12 mouse cellular contexts compared by ENCODE assay signal in the genomic region with DNA sequence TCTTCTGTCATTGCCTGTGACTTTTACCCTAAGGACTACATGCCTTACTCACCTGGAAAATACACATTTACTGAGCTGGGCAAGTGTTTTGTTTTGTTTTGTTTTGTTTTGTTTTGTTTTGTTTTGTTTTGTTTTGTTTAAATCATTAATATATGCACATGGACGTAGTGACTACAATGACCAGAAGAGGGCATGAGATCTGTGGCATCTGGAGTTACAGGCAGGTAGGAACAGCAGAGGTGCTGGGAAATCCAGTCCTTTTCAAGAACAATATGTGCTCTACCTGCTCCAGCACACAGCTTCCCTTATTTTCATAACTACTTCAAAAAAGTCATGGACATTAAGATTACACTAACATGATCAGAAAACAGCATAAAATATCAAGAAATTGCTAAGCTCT.
DNase-seq lines count a peak whose midpoint lies in the region; ATAC-seq and TF ChIP-seq lines count a peak whose summit lies in the region.
"Had no signal": no experiment of that assay in that cellular context is flagged by ENCODE, and none has a peak within 500 bp of the region (broad histone marks: within the 10 kb centered on the region; RNA-seq: fewer than 3 reads in every experiment).

No protein-coding gene starts in this region.

- H3K4me2 ChIP-seq in hindbrain, postnatal 0 days (ENCODE audit: low read depth, low read length): no peak overlapping the region
- no peak overlapping the region for H3K4me2 ChIP-seq in hindbrain, embryonic 13.5 days
- no peak overlapping the region for H3K4me2 ChIP-seq in liver, postnatal 0 days (ENCODE audit: low read depth, low read length)
- no peak overlapping the region for H3K4me2 ChIP-seq in liver, embryonic 11.5 days
- H3K4me2 ChIP-seq in heart, embryonic 12.5 days: no peak overlapping the region
- H3K4me2 ChIP-seq: limb, embryonic 13.5 days had no signal

- H3K27me3 ChIP-seq in hindbrain, postnatal 0 days (ENCODE audit: insufficient read depth, low read length): no peaks in the 10 kb centered on the region
- no peaks in the 10 kb centered on the region for H3K27me3 ChIP-seq in hindbrain, embryonic 13.5 days
- no peaks in the 10 kb centered on the region for H3K27me3 ChIP-seq in liver, postnatal 0 days (ENCODE audit: insufficient read depth, low read length)
- H3K27me3 ChIP-seq in liver, embryonic 11.5 days (replicated peaks; ENCODE audit: control insufficient read depth, insufficient read depth, low read length): no peaks in the 10 kb centered on the region
- H3K27me3 ChIP-seq in heart, embryonic 12.5 days (replicated peaks): no peaks in the 10 kb centered on the region
- H3K27me3 ChIP-seq: limb, embryonic 13.5 days had no signal

- H3K4me1 ChIP-seq in hindbrain, postnatal 0 days (ENCODE audit: insufficient read depth, low read length): no peaks in the 10 kb centered on the region
- H3K4me1 ChIP-seq in hindbrain, embryonic 13.5 days (replicated peaks): no peaks in the 10 kb centered on the region
- H3K4me1 ChIP-seq in liver, postnatal 0 days (ENCODE audit: insufficient read depth): no peaks in the 10 kb centered on the region
- no peaks in the 10 kb centered on the region for H3K4me1 ChIP-seq in liver, embryonic 11.5 days (replicated peaks; ENCODE audit: control insufficient read depth, insufficient read depth, low read length)
- H3K4me1 ChIP-seq in heart, embryonic 12.5 days (replicated peaks): no peaks in the 10 kb centered on the region
- H3K4me1 ChIP-seq: limb, embryonic 13.5 days had no signal

- TF ChIP-seq CTCF in hindbrain, postnatal 0 days (IDR thresholded peaks at IDR 0.05; ENCODE audit: low read depth): peak; percentile 33; the same call in 1 of the 2 replicates
- peak; percentile 52 for TF ChIP-seq CTCF in liver, postnatal 0 days (IDR thresholded peaks at IDR 0.05; ENCODE audit: low read depth)

- no peak overlapping the region for H3K9ac ChIP-seq in hindbrain, postnatal 0 days (replicated peaks; ENCODE audit: low read length)
- H3K9ac ChIP-seq in hindbrain, embryonic 13.5 days: no peak overlapping the region
- no peak overlapping the region for H3K9ac ChIP-seq in liver, postnatal 0 days (replicated peaks)
- no peak overlapping the region for H3K9ac ChIP-seq in liver, embryonic 11.5 days (ENCODE audit: low read depth, low read length)
- no peak overlapping the region for H3K9ac ChIP-seq in heart, embryonic 12.5 days
- H3K9ac ChIP-seq: limb, embryonic 13.5 days had no signal

- no peaks in the 10 kb centered on the region for H3K9me3 ChIP-seq in hindbrain, postnatal 0 days (ENCODE audit: low read length)
- no peaks in the 10 kb centered on the region for H3K9me3 ChIP-seq in hindbrain, embryonic 13.5 days
- H3K9me3 ChIP-seq in liver, postnatal 0 days (ENCODE audit: low read length): no peaks in the 10 kb centered on the region
- H3K9me3 ChIP-seq in liver, embryonic 11.5 days (ENCODE audit: control insufficient read depth, low read length): no peaks in the 10 kb centered on the region
- no peaks in the 10 kb centered on the region for H3K9me3 ChIP-seq in heart, embryonic 12.5 days (replicated peaks)
- H3K9me3 ChIP-seq: limb, embryonic 13.5 days had no signal

- no peak for ATAC-seq in hindbrain, postnatal 0 days
- no peak for ATAC-seq in hindbrain, embryonic 13.5 days (ENCODE audit: low FRiP score)
- no peak for ATAC-seq in liver, postnatal 0 days
- no peak for ATAC-seq in liver, embryonic 11.5 days (replicated peaks; ENCODE audit: low FRiP score)
- 0 out of 2 replicates have a peak, but pooled peaks have one; percentile 71 for ATAC-seq in megakaryocyte-erythroid progenitor cell, adult 5-6 weeks (replicated peaks; ENCODE audit: low FRiP score, low TSS enrichment, poor library complexity, severe bottlenecking)
- no peak for ATAC-seq in heart, embryonic 12.5 days (ENCODE audit: insufficient number of reproducible peaks, low FRiP score)

- DNase-seq in hindbrain, postnatal 0 days (ENCODE audit: low spot score): no peak
- no peak for DNase-seq in liver, postnatal 0 days
- DNase-seq in liver, embryonic 11.5 days (ENCODE audit: low spot score): no peak
- peak; percentile 16 for DNase-seq in ES-CJ7 (ENCODE audit: low read depth, low spot score)
- DNase-seq in ovary, postnatal 14 days (ENCODE audit: low spot score): no peak
- DNase-seq: cerebellum, postnatal 14 days; spleen, adult 18-20 months; thymus, postnatal 36 days had no signal

- no peak for TF ChIP-seq EP300 in liver, postnatal 0 days (IDR thresholded peaks at IDR 0.05; ENCODE audit: low read depth)

- H3K27ac ChIP-seq in hindbrain, postnatal 0 days: no peak overlapping the region
- no peak overlapping the region for H3K27ac ChIP-seq in hindbrain, embryonic 13.5 days
- no peak overlapping the region for H3K27ac ChIP-seq in liver, postnatal 0 days (ENCODE audit: low read depth)
- H3K27ac ChIP-seq in liver, embryonic 11.5 days (ENCODE audit: low read depth, low read length): no peak overlapping the region
- no peak overlapping the region for H3K27ac ChIP-seq in heart, embryonic 12.5 days (ENCODE audit: poor library complexity, severe bottlenecking)
- H3K27ac ChIP-seq: limb, embryonic 13.5 days had no signal

- no peak overlapping the region for H3K4me3 ChIP-seq in hindbrain, postnatal 0 days (ENCODE audit: low read length)
- H3K4me3 ChIP-seq in hindbrain, embryonic 13.5 days: no peak overlapping the region
- H3K4me3 ChIP-seq in liver, postnatal 0 days (ENCODE audit: low read depth, low read length): no peak overlapping the region
- H3K4me3 ChIP-seq in liver, embryonic 11.5 days (ENCODE audit: low read depth, low read length): no peak overlapping the region
- no peak overlapping the region for H3K4me3 ChIP-seq in heart, embryonic 12.5 days
- H3K4me3 ChIP-seq: limb, embryonic 13.5 days had no signal

- H3K36me3 ChIP-seq in hindbrain, postnatal 0 days (ENCODE audit: insufficient read depth, low read length): no peaks in the 10 kb centered on the region
- H3K36me3 ChIP-seq in hindbrain, embryonic 13.5 days: no peaks in the 10 kb centered on the region
- no peaks in the 10 kb centered on the region for H3K36me3 ChIP-seq in liver, postnatal 0 days (replicated peaks; ENCODE audit: insufficient read depth, low read length)
- no peaks in the 10 kb centered on the region for H3K36me3 ChIP-seq in liver, embryonic 11.5 days (ENCODE audit: control insufficient read depth, insufficient read depth, low read length)
- no peaks in the 10 kb centered on the region for H3K36me3 ChIP-seq in heart, embryonic 12.5 days
- H3K36me3 ChIP-seq: limb, embryonic 13.5 days had no signal

- WGBS in hindbrain, postnatal 0 days: 68% methylated on average over 1 of the region's 1 CpGs
- WGBS in hindbrain, embryonic 13.5 days: 73% methylated on average over 1 of the region's 1 CpGs
- 53% methylated on average over 1 of the region's 1 CpGs for WGBS in liver, postnatal 0 days (ENCODE audit: insufficient replicate concordance)
- WGBS in liver, embryonic 11.5 days: 65% methylated on average over 1 of the region's 1 CpGs
- 74% methylated on average over 1 of the region's 1 CpGs for WGBS in heart, embryonic 12.5 days
